Mouse (Mus musculus) embryo, embryonic 11.5 days (tissue): ENCODE measurements at regions not wholly inside any gene's neighbourhood (a gene's known extent, or its start where the extent isn't known, plus 50 kb on each side); places are given as distances from the start of the nearest gene placed in this dataset.
A peak's percentile ranks its signal among the peaks of the same experiment; 100 is the strongest.
"Not testable (repeated sequence)": the region's sequence is repeated elsewhere in the genome, so short reads cannot be mapped to it uniquely, and the experiment has no call there.

ENCODE experiments used
- DNase-seq: peaks from one replicate; pipeline ENCODE4 v3.0.0-alpha.2; 2012; ENCODE audit warnings: low read depth, low spot score

DNA sequence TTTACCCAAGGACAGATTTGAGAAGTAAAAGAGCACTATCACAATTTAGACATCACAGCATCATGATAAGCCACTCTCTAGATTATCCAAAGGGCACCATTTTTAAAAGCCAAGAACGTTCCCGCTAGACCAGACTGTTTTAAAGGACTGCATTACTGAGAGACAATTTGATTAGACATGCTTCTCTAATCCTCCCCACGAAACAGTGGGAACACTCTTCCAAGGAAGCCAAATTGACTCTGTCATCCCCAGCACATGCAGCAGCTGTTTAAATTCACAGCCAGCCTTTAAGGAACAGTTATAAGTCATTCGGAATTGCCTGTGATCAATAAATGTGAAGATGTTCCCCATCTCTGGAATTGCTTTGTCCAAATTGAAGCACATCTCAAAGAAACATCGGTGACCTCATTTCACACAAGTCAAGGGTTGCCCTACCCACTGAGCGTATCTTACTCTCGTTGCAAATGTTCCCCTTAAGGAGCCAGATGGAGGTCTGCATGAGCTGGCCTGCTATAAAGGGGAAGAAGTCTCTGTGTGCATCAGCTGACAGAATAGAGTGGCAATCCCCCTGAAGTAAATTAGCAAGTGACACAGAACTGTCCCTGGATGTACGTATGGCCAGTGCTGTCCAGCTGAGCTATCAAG, 393.2 kb downstream of the Pid1 start:
- no peak for DNase-seq

- DNase-seq, result not testable (repeated sequence)
Observed at GRCm38 (mm10) chr1:83964631-83965030, 399.3 kb downstream of the Pid1 start.

DNA sequence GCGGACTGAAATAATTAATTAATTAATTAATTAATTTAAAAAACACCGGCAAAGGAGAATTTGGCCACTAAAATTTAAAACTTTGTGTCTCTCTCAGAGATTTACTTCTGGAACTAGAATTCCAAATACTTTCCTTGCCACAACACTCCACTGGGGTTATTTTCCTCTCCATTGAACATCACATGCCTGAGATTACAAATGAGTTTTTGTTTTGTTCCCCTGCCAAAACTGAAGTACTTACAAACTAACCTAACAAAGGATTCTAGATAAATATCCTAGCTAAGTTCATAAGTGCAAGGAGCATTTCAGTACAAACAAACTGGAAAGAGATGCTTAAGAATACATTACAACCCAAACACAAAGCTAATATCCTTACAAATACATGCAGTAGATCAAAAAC, 402.2 kb downstream of the Pid1 start:
- no peak for DNase-seq

DNA sequence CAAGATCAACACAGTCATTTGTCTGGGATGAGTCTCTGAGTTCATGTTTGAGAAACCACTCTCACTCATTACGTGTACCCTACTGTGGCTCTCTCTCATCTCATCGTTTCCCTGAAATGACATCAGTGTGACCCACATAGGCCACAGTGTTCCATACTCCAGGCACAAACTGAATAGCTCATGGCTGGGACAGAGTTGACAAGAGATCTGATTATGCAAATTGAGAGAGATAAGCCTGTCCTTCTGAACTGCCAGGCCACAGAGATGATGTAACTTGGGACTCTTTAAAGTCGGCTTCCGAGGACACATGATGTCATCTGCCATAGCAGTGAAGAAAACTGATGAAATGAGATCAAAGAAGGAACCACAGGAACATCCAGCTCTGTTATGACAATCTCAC, 404.2 kb downstream of the Pid1 start:
- DNase-seq, result no peak

- DNase-seq, result no peak
Observed at GRCm38 (mm10) chr1:83922900-83923299, 441.1 kb downstream of the Pid1 start.

- no peak for DNase-seq
Observed at GRCm38 (mm10) chr1:83915454-83915853, 448.5 kb downstream of the Pid1 start.

GRCm38 (mm10) chr1:83907347-83907746, 456.6 kb downstream of the Pid1 start:
- DNase-seq, result no peak

DNA sequence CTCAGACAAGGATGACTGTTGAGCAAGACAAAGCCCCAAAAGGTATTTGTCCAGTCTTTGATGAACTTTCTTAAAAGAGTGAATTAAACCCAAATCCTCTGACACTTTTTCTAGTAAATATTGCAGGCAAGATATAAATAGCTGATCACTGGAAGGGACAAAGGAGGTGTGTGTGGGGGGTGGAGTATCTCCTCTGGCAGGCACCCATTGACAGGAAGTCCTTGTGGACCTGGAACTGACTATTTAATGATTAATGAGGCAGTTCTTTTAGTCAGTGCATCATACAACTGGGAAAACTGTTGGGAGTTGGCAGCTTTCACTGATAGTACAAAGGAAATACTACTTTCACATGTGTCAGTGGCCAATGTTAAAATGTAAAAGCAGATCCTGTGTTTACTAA, 457.1 kb downstream of the Pid1 start:
- no peak for DNase-seq

- DNase-seq, result no peak
Observed at GRCm38 (mm10) chr1:83900135-83900534, 463.8 kb downstream of the Pid1 start.

- DNase-seq, result no peak
Observed at GRCm38 (mm10) chr1:83896650-83897049, 467.3 kb downstream of the Pid1 start.

DNA sequence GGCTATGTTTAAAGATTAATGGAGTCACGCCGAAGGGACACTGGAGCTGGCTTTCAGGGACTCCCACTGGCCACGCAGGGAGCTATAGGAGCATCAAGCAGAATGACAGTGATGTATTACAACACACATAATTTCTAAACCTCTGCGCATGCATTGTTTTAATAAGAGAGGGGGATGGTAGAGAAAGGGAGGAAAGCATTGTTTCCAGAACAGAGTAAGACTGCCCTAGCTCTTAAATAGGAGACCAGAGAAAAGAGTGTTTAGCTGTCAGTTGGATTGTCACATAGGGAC, 471.1 kb upstream of the Sphkap start:
- no peak for DNase-seq

DNA sequence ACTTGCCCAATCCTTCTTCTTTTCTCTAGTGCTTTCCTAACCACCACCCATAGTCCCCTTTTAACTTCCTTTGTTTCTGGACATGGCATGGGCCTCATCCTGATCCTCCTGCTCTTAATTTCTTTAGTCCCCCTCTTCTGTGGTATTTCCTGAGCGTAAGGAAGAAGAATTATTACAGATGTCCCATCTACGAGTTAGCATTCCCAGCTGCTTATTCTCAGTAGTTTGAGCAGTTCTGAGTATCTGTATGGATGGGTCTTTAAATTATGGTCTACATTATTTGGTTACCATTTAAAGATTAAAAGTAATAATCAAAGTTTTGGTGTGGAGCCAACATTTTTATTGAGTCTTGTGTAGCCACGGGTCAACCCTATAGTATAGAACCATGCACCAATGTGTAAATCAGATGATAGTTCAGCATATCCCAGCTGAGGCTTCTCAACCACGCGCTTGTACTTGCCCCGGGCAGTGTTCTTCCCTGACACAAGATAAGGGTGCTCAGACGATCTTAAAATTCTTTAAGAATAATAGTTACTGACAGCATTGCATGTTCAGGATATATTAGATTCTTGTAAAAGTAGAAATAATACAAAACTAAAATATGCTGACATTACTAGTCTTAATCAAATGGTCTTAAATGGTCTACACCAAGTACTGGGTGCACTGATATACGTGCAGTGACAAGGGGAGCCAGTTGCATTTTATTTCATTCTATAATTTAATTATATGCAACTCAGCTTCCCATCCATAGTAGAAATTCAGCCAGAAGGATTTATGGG, 470.5 kb upstream of the Sphkap start:
- no peak for DNase-seq

DNA sequence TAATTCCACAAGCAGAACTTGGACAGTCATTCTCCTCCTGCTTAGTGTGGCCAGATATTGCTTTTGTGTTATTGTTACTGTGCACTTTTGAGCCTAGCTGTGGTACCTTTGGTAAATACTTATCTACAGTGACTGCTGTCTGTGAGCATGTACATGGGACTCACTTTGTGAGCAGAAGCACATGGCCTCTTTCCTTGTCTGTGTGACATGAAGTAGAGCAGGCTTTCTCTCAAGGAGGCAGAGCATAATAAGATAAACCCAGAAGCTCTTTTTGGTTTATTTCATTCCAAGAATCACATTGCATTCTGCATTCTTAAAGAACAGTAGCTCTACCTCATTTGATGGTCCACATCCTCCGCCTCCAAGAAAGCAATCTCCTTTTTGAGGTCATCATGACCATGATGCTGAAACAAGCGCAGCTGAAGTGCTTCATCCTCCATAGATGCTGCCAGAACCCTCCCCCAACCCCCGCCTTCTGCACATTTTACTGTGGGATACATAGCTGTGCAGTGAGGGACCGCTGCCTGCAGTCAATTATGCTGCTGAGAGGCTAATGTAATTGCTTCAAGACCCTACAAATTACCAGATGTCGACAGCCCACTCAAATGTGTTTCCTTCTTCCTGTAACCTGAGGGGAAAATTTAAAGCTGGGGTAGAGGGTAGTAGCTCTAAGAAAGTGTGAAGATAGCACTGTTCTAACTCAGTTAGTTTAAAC, 463.0 kb upstream of the Sphkap start:
- peak; percentile 39 for DNase-seq

GRCm38 (mm10) chr1:83869046-83869445, 461.0 kb upstream of the Sphkap start:
- no peak for DNase-seq

DNA sequence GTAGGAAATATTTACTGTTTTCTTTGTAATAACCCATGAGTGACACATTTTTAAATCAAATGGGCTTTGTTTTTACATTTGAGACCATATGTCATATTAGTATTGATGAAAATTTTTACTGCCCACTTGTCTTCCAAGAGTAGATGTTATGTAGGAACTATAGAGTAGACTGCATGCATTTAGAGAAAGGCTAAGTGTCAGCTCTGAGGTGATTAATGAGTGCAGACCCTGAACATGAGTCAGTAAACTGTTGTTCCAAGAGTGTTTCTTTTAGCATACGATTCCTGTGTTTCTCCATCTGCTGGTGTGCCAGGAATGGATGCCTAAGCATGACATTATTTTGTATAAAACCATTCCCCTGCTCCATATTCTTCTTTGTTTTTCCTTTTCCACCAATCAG, 454.5 kb upstream of the Sphkap start:
- DNase-seq, result no peak

GRCm38 (mm10) chr1:83862128-83862527, 454.1 kb upstream of the Sphkap start:
- no peak for DNase-seq

DNA sequence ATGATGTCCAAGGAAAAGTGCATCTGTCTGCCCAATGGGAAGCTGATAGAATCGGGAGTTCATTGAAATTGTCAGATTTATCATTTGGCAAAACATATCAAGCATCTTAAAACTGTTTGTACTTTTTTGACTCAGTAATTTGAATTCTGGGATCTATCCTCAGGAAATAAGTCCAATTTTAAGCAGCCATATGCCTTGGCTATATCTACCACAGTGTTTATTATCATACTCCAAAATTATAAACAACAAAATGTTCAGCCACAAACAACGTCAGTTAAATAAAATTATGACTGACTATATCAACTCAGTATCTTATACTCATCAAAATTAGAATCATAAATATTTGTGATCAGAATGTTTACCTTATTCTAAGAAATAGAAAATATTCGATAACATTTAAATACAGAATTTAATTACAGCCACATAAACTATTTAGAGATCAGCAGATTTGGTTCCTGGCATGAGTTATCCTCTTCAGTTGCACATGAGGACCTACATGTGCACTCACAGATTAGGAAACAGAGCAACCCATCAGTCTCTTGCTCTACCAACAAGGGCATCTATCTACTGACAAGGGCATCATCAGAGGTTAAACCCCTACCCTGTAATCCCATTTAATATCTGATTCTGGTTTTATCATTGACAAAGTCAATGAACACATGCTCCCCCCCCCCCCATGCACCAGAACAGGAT, 451.9 kb upstream of the Sphkap start:
- DNase-seq, result no peak

GRCm38 (mm10) chr1:83853996-83854395, 446.0 kb upstream of the Sphkap start:
- no peak for DNase-seq

DNA sequence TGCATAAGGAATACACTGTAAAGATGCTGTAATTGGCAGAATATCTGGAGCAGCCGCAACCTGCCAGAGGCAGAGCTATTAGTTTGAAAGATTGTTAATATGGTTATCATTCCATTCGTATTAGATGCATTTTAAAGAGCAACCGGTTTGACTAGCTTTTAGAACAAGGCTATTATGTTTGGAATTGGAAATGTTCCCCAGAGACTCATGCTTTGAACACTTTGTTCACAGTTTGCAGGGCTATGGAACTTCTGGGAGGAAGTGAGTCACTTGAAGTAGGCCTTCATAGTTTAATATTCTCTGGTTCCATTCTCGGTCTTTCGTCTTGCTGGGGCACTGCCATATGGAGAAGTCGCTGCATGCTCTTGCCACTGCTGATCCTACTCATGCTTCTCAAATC, 443.1 kb upstream of the Sphkap start:
- no peak for DNase-seq

GRCm38 (mm10) chr1:83848414-83848813, 440.4 kb upstream of the Sphkap start:
- no peak for DNase-seq

- no peak for DNase-seq
Observed at GRCm38 (mm10) chr1:83847992-83848391, 440.0 kb upstream of the Sphkap start.

- DNase-seq, result no peak
Observed at GRCm38 (mm10) chr1:83844827-83845379, 436.9 kb upstream of the Sphkap start.
